Mouse (Mus musculus): ENCODE measurements at regions not wholly inside any gene's neighbourhood (a gene's known extent, or its start where the extent isn't known, plus 50 kb on each side); places are given as distances from the start of the nearest gene placed in this dataset.

GRCm38 (mm10) chr4:69852637-69853036, 557.6 kb downstream of the Cdk5rap2 start:
- TF ChIP-seq CTCF (IDR thresholded peaks at IDR 0.05; ENCODE audit: low read depth): no peak
- TF ChIP-seq EP300 (IDR thresholded peaks at IDR 0.05; ENCODE audit: low read depth): no peak
